Mouse (Mus musculus): ENCODE measurements around the gene Pde1c.

Pde1c gene

GRCm38 (mm10) chr6:56066632-56067282, 502.1 kb downstream of the Pde1c start:
- DNase-seq: peak; percentile 50

- DNase-seq: no peak
Observed at GRCm38 (mm10) chr6:56063736-56064135, 505.2 kb downstream of the Pde1c start.

- peak; percentile 33 for DNase-seq
Observed at GRCm38 (mm10) chr6:56049104-56049503, 519.8 kb downstream of the Pde1c start.

GRCm38 (mm10) chr6:56048580-56048979, 520.3 kb downstream of the Pde1c start:
- no peak for DNase-seq

- no peak for DNase-seq
Observed at GRCm38 (mm10) chr6:56044716-56045115, 524.2 kb downstream of the Pde1c start.

- DNase-seq: no peak
Observed at GRCm38 (mm10) chr6:56044270-56044669, 524.6 kb downstream of the Pde1c start.

GRCm38 (mm10) chr6:56039476-56040055, 529.3 kb downstream of the Pde1c start:
- DNase-seq: no peak

- no peak for DNase-seq
Observed at GRCm38 (mm10) chr6:56035054-56035453, 533.8 kb downstream of the Pde1c start.

GRCm38 (mm10) chr6:56032231-56032630, 536.7 kb downstream of the Pde1c start:
- no peak for DNase-seq

- no peak for DNase-seq
Observed at GRCm38 (mm10) chr6:56029986-56030385, 538.9 kb downstream of the Pde1c start.

GRCm38 (mm10) chr6:56027966-56028365, 540.9 kb downstream of the Pde1c start:
- DNase-seq: no peak

GRCm38 (mm10) chr6:56027318-56027717, 541.6 kb downstream of the Pde1c start:
- DNase-seq: no peak

- DNase-seq: no peak
Observed at GRCm38 (mm10) chr6:56025533-56025932, 543.4 kb downstream of the Pde1c start.

Data from right cerebral cortex, adult 18-20 months (tissue).